Mouse (Mus musculus): ENCODE results near the gene Ucma. TPM values are rescaled to one million over a fixed set of nuclear protein-coding genes. Genes with fewer than 3 reads are reported as not detected.

Ucma gene
- polyA plus RNA-seq, 1 experiment = not detected

DNA sequence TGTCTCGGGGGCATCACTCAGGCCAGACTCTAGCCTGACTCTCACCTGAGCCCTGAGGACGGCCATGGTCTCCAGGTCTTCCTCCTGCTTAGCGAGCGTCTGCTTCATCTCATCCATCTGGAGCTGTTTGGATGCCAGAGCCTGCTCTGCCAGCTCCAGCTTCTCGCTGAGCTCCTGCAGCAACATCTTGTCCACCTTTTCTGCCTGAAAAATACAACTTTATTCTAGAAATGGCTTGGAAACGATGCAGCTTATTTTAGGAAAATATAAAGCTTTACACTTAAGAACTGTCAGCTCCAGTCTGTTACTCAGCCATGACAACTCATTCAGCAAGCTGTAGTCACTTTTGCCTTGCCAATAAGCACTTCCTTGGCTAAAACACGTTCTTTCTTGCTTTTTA lies 55.3 kb downstream of the Ucma start:
- no peak overlapping the region for H3K27ac ChIP-seq (ENCODE audit: control insufficient read depth, insufficient read depth, low read depth, low read length)
- peaks cover 2% of the 10 kb centered on the region for H3K36me3 ChIP-seq (ENCODE audit: control insufficient read depth, insufficient read depth, low read length)
- no peaks in the 10 kb centered on the region for H3K4me1 ChIP-seq (ENCODE audit: control insufficient read depth, insufficient read depth, low read length)
- no peak overlapping the region for H3K4me3 ChIP-seq (ENCODE audit: control insufficient read depth, low read depth, low read length)
- TF ChIP-seq POLR2A (IDR thresholded peaks at IDR 0.05; ENCODE audit: control insufficient read depth, low read depth, low read length) (no peak), CTCF (IDR thresholded peaks at IDR 0.05; ENCODE audit: control insufficient read depth, insufficient read depth, insufficient replicate concordance, low read depth, low read length) (no peak)
- no peaks in the 10 kb centered on the region for H3K27me3 ChIP-seq (ENCODE audit: control insufficient read depth, insufficient read depth, low read length)

DNA sequence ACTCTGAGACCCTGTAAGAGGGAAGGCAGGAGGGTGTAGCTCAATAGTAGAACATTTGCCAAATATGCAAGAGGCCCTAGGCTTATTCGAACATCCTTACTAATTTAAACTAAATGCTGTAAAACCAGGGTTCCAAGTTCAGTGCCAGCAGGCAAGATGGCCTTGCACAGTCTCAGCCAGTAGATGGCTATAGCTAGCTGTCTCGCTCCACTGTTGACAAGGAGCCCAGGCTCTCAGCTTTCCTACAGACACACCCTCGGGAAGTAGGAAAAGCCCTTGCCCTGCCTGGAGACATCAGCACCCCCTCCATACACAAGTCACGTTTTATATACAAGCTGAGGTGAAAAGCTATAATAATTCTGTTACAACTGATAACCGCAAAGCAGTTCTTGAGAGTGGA lies 56.7 kb downstream of the Ucma start:
- no peak overlapping the region for H3K4me3 ChIP-seq (ENCODE audit: control insufficient read depth, low read depth, low read length)
- H3K36me3 ChIP-seq (ENCODE audit: control insufficient read depth, insufficient read depth, low read length) = peaks cover 2% of the 10 kb centered on the region
- H3K27ac ChIP-seq (ENCODE audit: control insufficient read depth, insufficient read depth, low read depth, low read length) = no peak overlapping the region
- TF ChIP-seq CTCF (IDR thresholded peaks at IDR 0.05; ENCODE audit: control insufficient read depth, insufficient read depth, insufficient replicate concordance, low read depth, low read length) = no peak
- no peak for TF ChIP-seq POLR2A (IDR thresholded peaks at IDR 0.05; ENCODE audit: control insufficient read depth, low read depth, low read length)
- no peaks in the 10 kb centered on the region for H3K27me3 ChIP-seq (ENCODE audit: control insufficient read depth, insufficient read depth, low read length)
- H3K4me1 ChIP-seq (ENCODE audit: control insufficient read depth, insufficient read depth, low read length) = no peaks in the 10 kb centered on the region

DNA sequence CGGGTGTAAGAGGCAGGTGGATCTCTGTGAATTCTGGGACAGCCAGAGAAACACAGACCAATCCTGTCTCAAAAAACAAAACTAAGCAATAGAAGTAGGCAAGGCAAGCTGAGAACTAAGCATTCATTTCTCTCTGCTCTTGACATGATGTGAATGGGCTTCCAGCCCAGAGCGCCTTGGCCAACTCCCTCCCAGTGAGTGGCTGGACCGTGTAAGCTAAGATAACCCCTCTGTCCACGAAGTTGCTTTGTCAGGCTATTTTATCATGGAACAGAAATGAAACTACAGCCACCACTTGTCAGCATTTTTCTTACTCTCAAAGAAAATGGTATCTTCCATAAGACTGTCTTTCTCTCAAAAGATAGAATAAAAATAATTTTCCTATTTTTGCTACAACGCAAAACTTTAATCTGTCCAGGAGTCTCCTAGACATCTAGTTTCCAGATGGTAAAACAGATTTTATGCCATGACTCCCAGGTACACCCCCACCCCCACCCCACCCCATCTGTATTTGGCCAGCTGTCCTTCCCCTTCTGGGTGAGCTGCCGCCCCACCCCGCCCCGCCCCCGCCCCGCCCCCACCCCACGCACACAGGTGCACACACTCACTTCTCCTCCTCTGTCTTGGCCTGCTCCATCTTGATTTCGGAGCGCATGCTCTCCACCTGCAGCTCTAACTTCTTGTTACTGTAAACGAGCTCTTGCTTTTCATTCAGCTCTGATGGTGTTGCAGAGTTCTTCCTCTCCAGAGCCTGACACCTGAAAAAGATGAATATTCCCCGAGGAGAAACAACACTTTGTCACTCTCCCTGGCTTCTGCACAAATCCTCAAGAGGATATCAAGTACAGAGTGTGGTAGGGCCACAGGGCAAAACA lies 57.9 kb downstream of the Ucma start:
- Histone ChIP-seq H3K4me3 (ENCODE audit: control insufficient read depth, low read depth, low read length) (no peak overlapping the region), H3K27me3 (ENCODE audit: control insufficient read depth, insufficient read depth, low read length) (no peaks in the 10 kb centered on the region), H3K27ac (ENCODE audit: control insufficient read depth, insufficient read depth, low read depth, low read length) (no peak overlapping the region), H3K4me1 (ENCODE audit: control insufficient read depth, insufficient read depth, low read length) (no peaks in the 10 kb centered on the region), H3K36me3 (ENCODE audit: control insufficient read depth, insufficient read depth, low read length) (no peaks in the 10 kb centered on the region; the same call in 1 of the 2 replicates)
- TF ChIP-seq CTCF (IDR thresholded peaks at IDR 0.05; ENCODE audit: control insufficient read depth, insufficient read depth, insufficient replicate concordance, low read depth, low read length) (no peak), POLR2A (IDR thresholded peaks at IDR 0.05; ENCODE audit: control insufficient read depth, low read depth, low read length) (no peak)

DNA sequence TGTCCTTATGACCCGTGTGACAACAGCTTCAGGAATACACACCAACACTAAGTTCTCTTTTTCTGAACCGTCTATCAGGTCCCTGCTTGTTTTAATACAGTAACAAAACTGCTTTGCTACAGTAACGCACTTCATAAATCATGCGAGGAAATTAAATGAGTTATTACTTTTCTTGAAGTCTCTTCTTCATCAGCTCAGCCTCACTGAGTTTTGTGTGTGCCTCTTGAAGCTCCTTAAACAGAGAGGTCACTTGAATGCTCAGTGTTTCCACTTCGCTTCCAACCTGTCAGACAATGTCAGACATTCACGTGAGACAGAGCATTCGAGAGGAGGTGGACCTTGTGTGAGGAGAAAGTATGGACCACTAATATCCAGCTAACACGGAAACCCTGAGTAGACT lies 58.9 kb downstream of the Ucma start:
- Histone ChIP-seq H3K27ac (ENCODE audit: control insufficient read depth, insufficient read depth, low read depth, low read length) (no peak overlapping the region), H3K27me3 (ENCODE audit: control insufficient read depth, insufficient read depth, low read length) (no peaks in the 10 kb centered on the region), H3K4me1 (ENCODE audit: control insufficient read depth, insufficient read depth, low read length) (no peaks in the 10 kb centered on the region), H3K36me3 (ENCODE audit: control insufficient read depth, insufficient read depth, low read length) (peaks cover 2% of the 10 kb centered on the region; the same call in 1 of the 2 replicates), H3K4me3 (ENCODE audit: control insufficient read depth, low read depth, low read length) (no peak overlapping the region)
- TF ChIP-seq CTCF (IDR thresholded peaks at IDR 0.05; ENCODE audit: control insufficient read depth, insufficient read depth, insufficient replicate concordance, low read depth, low read length) (no peak), POLR2A (IDR thresholded peaks at IDR 0.05; ENCODE audit: control insufficient read depth, low read depth, low read length) (no peak)

DNA sequence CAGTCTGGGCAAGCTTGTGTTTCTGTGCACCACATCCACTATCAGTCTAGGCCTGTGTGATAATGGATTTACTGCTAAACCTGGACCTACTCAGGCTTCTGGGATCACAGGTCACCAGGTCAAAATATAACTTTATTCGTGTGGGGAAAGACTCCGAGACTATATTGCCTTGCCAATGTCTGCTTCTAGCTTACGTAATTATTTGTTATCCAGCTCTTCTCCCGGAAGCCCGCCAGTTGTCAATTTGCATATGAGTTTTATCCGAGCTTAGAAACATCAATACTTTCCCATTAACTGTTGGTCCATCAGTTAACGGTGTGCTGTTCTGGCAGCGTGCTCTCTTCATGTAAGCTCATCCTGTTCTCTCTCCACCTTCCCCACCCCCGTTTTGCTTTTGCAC lies 59.3 kb downstream of the Ucma start:
- Histone ChIP-seq H3K27ac (ENCODE audit: control insufficient read depth, insufficient read depth, low read depth, low read length) (no peak overlapping the region), H3K27me3 (ENCODE audit: control insufficient read depth, insufficient read depth, low read length) (no peaks in the 10 kb centered on the region), H3K4me1 (ENCODE audit: control insufficient read depth, insufficient read depth, low read length) (no peaks in the 10 kb centered on the region), H3K4me3 (ENCODE audit: control insufficient read depth, low read depth, low read length) (no peak overlapping the region), H3K36me3 (ENCODE audit: control insufficient read depth, insufficient read depth, low read length) (peaks cover 2% of the 10 kb centered on the region; the same call in 1 of the 2 replicates)
- no peak for TF ChIP-seq CTCF (IDR thresholded peaks at IDR 0.05; ENCODE audit: control insufficient read depth, insufficient read depth, insufficient replicate concordance, low read depth, low read length)
- TF ChIP-seq POLR2A (IDR thresholded peaks at IDR 0.05; ENCODE audit: control insufficient read depth, low read depth, low read length) = no peak

Other genes starting within 250 kb of the Ucma start
- 5.8 and 6.0 TPM in 2 replicates for gene Sephs1, start 94.6 kb upstream of the Ucma start, polyA plus RNA-seq (2012; rRNA removed)
- gene Phyh, start 57.1 kb upstream of the Ucma start, polyA plus RNA-seq (2012; rRNA removed) = 8.6 and 9.1 TPM in 2 replicates
- 4.1 and 4.4 TPM in 2 replicates for gene Mcm10, start 36.7 kb downstream of the Ucma start, polyA plus RNA-seq (2012; rRNA removed)
- gene Optn, start 87.9 kb downstream of the Ucma start, polyA plus RNA-seq (2012; rRNA removed) = 37.8 and 38.2 TPM in 2 replicates
- 0.94 and 1.2 TPM in 2 replicates for gene Ccdc3, start 161.7 kb downstream of the Ucma start, polyA plus RNA-seq (2012; rRNA removed)